Mouse (Mus musculus) ZHBTc4 (cell line): Measurements from ENCODE around the gene Cacna1d.

Source experiments
- DNase-seq: peaks from one replicate; pipeline ENCODE4 v3.0.0-alpha.2; 2011; ENCODE audit warnings: low read depth, low spot score

Cacna1d gene

GRCm38 (mm10) chr14:30217124-30217523, 274.1 kb downstream of the Cacna1d start:
- no peak for DNase-seq

DNA sequence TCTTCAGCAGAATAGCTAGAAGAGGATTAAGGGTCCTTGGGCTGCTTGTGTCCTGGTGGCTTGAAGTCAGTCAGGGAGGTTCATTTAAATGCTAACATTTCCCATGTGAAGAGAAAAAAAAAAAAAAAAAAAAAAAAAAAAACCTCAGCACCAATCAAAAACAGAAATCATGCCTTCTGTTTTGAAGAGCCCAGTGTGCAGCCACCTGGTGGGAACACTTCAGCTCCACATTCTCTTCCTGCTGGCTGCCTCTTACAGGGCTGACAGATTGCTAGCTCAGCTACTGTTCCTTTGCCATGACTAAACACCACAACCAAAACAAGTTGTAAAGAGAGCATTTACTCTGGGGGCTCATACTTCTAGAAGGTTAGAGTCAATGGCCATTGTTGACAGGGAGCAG, 283.1 kb downstream of the Cacna1d start:
- DNase-seq = no peak

- DNase-seq = no peak
Measured at GRCm38 (mm10) chr14:30205821-30206220, 285.4 kb downstream of the Cacna1d start.

DNA sequence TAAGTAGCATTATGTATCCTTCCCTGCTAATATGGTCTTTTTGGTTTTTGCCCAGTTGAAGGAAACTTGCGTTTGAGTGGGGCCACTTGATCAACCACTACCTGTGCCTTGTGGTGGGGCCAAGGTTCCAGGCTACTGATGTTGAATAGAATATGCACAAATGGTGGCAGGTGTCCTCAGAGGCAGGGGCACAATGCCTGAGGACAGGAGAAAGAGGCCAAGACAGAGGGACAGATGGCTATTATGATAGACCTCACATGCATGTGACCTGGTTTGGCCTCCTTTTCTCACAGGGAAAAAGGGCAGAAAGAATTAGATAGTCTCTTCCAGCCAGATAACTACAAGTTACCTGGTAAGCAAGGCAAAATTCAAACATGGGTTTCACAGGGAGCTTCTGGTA, 286.7 kb downstream of the Cacna1d start:
- DNase-seq = no peak

GRCm38 (mm10) chr14:30200310-30200709, 290.9 kb downstream of the Cacna1d start:
- DNase-seq = no peak

GRCm38 (mm10) chr14:30198882-30199281, 292.4 kb downstream of the Cacna1d start:
- DNase-seq = no peak

DNA sequence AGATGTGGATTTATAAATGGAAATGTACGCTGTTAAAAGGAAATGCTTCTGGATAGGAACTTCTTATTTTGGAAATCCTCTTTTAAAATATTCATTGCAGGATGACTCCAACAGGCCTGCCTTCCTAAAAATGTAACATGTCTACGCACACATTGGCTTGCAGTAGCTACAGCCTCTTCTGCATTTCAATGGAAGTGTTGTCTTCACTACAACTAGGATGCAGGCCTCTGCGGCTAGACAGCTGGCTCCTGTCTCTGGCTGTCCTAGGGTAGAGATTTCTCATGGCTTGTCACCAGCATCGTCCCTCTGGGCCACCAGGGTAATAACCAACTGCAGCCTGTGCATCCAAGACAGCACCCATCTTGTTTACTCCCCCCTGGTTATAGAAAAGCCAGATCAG, 293.1 kb downstream of the Cacna1d start:
- DNase-seq = no peak

DNA sequence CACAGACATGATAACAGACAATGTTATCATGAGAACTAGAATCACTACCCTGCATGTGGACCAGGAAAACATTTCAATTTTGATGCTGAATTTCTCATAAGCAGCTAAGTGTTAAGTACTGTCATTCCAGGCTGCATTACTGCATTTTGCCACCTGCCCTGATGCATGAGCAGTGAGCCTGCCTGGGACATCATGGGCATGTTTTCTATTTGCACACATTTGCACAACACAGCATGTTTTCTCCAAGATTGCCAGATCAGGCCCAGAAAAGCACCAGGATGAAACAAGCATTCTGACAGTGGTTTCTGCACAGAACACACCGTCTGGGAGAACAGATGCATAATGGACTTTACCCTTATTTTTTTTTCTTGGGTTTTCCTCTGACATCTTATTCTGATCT, 294.3 kb downstream of the Cacna1d start:
- DNase-seq = no peak

- DNase-seq = no peak
Measured at GRCm38 (mm10) chr14:30196235-30196634, 295.0 kb downstream of the Cacna1d start.

DNA sequence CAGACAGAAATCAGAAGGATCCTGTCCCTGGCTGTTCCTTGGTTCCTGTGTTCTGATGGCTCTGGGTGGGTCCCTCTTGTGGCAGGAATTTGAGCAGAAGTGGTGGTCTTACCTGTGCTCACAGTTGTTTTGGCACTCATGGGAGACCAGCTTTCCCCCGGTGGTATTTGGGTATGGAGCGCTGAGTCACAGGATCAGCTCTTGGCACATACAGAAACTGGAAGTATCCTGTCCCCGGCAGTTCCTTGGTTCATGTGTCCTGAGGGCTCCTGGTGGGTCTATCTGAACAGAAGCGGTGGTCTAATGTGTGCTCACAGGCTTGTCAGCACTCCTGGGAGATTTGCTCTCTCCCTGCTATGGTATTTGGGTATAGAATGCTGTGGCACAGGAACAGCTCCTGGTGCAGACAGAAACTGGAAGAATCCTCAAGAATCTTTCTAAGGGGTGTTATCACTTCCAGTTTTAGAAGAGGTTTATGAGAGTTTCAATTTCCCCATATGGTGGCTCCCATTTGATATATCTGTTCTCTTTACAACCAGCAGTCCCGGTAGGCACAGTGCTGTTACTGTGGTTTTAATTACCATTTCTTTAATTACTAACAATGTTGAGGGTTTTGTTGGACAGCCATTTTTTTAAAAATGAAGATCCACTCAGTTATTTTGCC, 300.8 kb downstream of the Cacna1d start:
- DNase-seq = peak; percentile 43

DNA sequence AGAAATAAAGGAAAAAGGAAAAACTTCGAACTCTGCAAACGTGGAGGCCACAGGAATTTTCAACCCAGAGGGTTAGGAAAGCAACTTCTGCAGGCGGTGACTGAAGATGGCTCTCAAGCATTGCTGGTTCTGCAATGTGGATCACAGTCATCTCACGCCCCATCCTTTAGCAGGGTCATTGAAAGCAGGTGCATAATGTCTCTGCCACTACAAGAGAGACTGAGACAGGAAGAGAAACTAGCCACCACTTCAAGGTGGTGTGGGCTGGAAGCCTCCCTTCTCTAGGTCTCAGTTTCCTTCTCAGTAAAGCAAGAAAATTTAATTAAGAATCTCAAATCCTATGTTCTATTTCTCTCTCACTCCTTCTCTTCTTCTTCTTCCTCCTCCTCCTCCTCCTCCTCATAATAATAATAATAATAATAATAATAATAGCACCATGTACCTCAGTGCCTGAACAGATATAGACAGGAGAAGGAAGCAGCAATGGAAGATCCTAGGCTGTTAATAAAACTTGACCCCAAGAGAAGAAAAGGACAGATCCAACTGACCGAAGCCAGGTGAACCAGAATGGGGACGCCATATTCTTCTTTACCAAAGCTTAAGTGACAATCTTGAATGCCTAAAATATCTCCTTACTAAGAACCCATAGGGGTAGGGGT, 305.5 kb downstream of the Cacna1d start:
- no peak for DNase-seq

DNA sequence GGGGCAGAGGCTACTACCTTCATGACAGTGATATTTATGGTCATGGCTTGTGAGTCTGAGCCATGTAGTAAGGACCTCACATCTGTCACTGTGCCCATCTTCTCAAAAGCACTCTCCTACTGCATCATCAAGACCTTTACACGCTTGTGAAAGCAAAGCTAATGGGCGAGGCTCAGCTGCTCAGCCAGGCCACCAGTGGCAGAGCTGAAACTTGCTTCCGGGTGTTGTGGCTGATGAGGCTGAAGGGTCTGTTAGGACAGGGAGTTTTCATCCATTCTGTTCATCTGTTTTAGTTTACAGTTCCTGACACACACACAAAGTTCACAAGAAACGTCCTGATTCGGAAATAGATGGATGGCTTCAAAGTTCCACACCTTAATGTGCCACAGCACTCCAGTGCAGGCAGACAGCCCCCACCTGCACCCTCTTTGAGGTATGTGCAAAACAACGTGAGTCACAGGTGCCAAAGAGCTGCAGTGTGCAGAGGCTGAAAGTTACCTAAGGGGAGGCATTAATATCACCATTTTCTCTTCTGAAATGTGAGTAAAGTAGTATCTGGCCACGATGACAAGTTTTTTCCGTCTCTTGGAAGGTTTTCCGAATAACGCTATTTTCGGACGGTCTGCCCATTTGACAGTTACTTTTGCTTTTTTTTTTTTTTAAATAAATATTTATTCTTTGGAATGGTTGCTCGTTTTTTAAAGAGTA, 306.7 kb downstream of the Cacna1d start:
- DNase-seq = no peak

- DNase-seq = no peak
Measured at GRCm38 (mm10) chr14:30184013-30184412, 307.2 kb downstream of the Cacna1d start.

- no peak for DNase-seq
Measured at GRCm38 (mm10) chr14:30182624-30183524, 308.4 kb downstream of the Cacna1d start.

GRCm38 (mm10) chr14:30178306-30178705, 312.9 kb downstream of the Cacna1d start:
- DNase-seq = no peak

DNA sequence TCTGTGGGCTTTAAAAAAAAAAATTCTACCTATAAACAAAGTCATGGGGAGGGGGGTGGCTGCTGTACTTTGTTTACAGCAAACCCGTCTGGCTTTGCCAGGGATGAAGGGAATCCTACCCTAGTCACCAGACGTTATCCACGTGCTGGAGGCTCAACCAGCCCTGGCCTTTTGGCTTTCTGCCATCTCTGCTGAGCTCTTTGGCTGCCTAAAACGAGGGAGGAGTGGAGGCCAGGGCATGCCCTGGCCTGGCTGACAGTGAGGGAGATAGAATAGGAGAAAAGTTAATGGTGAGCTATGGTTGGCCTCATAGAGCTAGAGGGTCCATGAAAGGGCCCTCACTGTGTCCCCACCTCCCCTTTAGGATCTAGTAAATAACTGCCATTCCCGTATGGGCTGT, 313.4 kb downstream of the Cacna1d start:
- DNase-seq = no peak

DNA sequence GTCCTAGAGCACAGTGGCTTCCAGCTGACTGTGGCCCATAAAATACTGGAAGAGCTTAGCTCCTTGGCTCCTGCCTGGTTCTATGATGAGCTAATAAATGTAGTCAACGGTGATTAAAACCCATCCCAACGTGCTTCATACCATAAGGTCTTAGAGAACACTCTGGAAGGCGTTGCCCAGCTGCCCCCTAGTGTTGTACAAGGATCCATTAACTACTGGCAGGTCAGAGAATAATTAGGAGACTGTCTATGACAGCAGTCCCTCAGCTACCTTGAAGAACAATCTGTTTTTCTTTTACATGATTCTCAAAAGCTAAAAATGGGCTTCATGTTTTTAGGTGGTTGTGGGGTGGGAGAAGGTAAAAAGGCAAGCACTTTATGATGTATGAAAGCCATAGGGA, 315.9 kb downstream of the Cacna1d start:
- DNase-seq = no peak

DNA sequence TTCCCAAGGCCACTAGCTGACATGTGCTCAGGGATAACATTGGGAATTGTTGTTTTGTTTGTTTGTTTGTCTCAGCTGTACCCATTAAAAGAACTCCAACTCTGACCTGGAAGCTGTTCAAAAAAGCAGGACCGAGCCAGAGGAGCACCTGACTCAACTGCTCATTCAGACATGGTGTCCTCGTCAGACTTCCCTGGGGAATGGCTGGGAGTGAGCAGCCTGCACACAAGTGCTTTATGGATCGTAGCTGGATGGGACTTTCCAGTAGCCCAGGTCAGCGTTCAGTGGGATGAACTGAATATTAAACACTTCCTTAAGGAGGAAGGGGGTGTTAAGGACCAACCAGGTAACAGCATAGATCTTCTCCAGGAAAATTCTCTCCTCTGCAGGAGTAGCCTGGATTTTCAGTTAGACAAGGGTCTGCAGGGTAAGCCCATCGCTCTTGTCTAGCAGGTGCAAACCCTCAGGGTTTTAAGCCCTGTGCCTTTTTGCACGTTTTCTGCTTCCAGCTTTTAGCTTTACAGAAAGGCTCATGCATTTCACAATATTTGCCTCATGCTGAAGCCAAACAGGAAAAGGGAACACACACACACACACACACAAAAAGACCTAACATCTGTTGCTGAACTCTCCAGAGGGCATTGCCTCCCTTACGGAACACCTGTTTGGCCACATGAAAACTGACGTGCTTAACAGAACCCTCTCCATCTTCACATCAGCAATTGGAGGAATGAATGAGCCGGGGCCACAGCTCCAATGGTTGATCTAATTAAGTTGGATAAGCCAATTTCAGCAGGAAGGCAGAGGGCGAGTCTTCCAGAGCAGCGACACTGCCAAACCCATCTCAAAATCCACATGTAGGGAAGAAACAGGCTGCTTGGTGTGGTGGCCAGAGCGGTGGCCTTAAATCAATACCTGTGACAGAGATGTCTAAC, 318.2 kb downstream of the Cacna1d start:
- no peak for DNase-seq

GRCm38 (mm10) chr14:30171593-30171992, 319.7 kb downstream of the Cacna1d start:
- DNase-seq = no peak

DNA sequence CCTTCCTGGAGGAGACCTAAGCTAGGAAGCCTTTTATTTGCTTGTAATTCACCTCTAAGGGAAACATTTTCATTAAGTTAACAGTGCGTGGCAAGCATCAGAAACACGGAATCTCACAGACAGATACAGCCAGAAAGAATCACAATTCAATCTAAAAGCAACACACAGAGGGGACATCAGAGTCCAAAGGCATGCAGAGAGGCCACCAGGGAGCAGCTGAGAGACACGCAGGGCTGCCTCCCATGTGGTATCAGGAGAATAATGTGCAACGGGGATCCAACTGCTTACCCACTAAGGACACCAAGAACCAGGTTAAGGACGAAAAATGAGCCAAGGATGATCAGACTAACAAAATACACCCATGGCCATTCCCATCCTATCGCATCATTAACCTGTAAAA, 320.2 kb downstream of the Cacna1d start:
- DNase-seq = no peak

GRCm38 (mm10) chr14:30169455-30169854, 321.8 kb downstream of the Cacna1d start:
- DNase-seq = no peak
